Mouse (Mus musculus) heart, postnatal 0 days (tissue): ENCODE measurements around the gene Pgbd5.

Experiments
- CTCF ChIP-seq: IDR thresholded peaks from 2 replicates; pipeline ENCODE4 v1.5.1; 2016; ENCODE audit warnings: antibody characterized with exemption, control low read depth, low read depth
- EP300 ChIP-seq: IDR thresholded peaks from 2 replicates; pipeline ENCODE4 v1.6.1; 2016; ENCODE audit warnings: antibody characterized with exemption, low read depth

- no peak for TF ChIP-seq CTCF
- no peak for TF ChIP-seq EP300
Measured at GRCm38 (mm10) chr8:124363337-124363736, 76.1 kb downstream of the Pgbd5 start.
